21 mouse cellular contexts compared by ENCODE assay signal in genomic region chr5:30624311-30624710, GRCm38 (mm10). TPM values are rescaled to one million over a fixed set of nuclear protein-coding genes. Genes with fewer than 3 reads are reported as not detected.
DNase-seq lines count a peak whose midpoint lies in the region; ATAC-seq and TF ChIP-seq lines count a peak whose summit lies in the region.
"Had no signal": no experiment of that assay in that cellular context is flagged by ENCODE, and none has a peak within 500 bp of the region (broad histone marks: within the 10 kb centered on the region; RNA-seq: fewer than 3 reads in every experiment).

No protein-coding gene starts in this region.

- no peaks in the 10 kb centered on the region for H3K36me3 ChIP-seq in lung, embryonic 14.5 days (ENCODE audit: insufficient read depth)
- no peaks in the 10 kb centered on the region for H3K36me3 ChIP-seq in midbrain, embryonic 11.5 days (ENCODE audit: control insufficient read depth, insufficient read depth, low read length)
- no peaks in the 10 kb centered on the region for H3K36me3 ChIP-seq in midbrain, embryonic 16.5 days (ENCODE audit: control insufficient read depth, insufficient read depth, low read length)
- H3K36me3 ChIP-seq: embryonic facial prominence, embryonic 12.5 days; embryonic facial prominence, embryonic 15.5 days; hindbrain, embryonic 12.5 days; hindbrain, embryonic 15.5 days had no signal

- no peak overlapping the region for H3K9ac ChIP-seq in lung, embryonic 14.5 days
- no peak overlapping the region for H3K9ac ChIP-seq in midbrain, embryonic 11.5 days (ENCODE audit: low read length)
- no peak overlapping the region for H3K9ac ChIP-seq in midbrain, embryonic 16.5 days (ENCODE audit: low read depth, low read length)
- H3K9ac ChIP-seq: embryonic facial prominence, embryonic 12.5 days; embryonic facial prominence, embryonic 15.5 days; hindbrain, embryonic 12.5 days; hindbrain, embryonic 15.5 days had no signal

- peak overlapping the region; percentile 16; the same call in 1 of the 2 replicates for H3K27ac ChIP-seq in lung, embryonic 14.5 days (ENCODE audit: low read depth)
- H3K27ac ChIP-seq in midbrain, embryonic 11.5 days (ENCODE audit: low read depth, low read length) = no peak overlapping the region
- no peak overlapping the region for H3K27ac ChIP-seq in midbrain, embryonic 16.5 days (ENCODE audit: low read length)
- no peak overlapping the region for H3K27ac ChIP-seq in layer of hippocampus, adult 2 months
- H3K27ac ChIP-seq: embryonic facial prominence, embryonic 12.5 days; embryonic facial prominence, embryonic 15.5 days; hindbrain, embryonic 12.5 days; hindbrain, embryonic 15.5 days had no signal

- TF ChIP-seq CTCF in lung, embryonic 14.5 days (IDR thresholded peaks at IDR 0.05; ENCODE audit: low read depth) = no peak
- no peak for TF ChIP-seq CTCF in layer of hippocampus, adult 2 months (conservative IDR thresholded peaks at IDR 0.05)

- no peak overlapping the region for H3K4me2 ChIP-seq in lung, embryonic 14.5 days
- H3K4me2 ChIP-seq in midbrain, embryonic 11.5 days = no peak overlapping the region
- no peak overlapping the region for H3K4me2 ChIP-seq in midbrain, embryonic 16.5 days (ENCODE audit: low read length)
- H3K4me2 ChIP-seq: embryonic facial prominence, embryonic 12.5 days; embryonic facial prominence, embryonic 15.5 days; hindbrain, embryonic 12.5 days; hindbrain, embryonic 15.5 days had no signal

- 41% methylated on average over 1 of the region's 1 CpGs for WGBS in lung, embryonic 14.5 days
- WGBS in midbrain, embryonic 11.5 days = 44% methylated on average over 1 of the region's 1 CpGs
- WGBS in midbrain, embryonic 16.5 days = 44% methylated on average over 1 of the region's 1 CpGs

- H3K9me3 ChIP-seq in lung, embryonic 14.5 days (ENCODE audit: low read depth, low read length) = no peaks in the 10 kb centered on the region
- H3K9me3 ChIP-seq in midbrain, embryonic 11.5 days (ENCODE audit: control insufficient read depth, low read length) = no peaks in the 10 kb centered on the region
- no peaks in the 10 kb centered on the region for H3K9me3 ChIP-seq in midbrain, embryonic 16.5 days (replicated peaks; ENCODE audit: control insufficient read depth, low read length, poor library complexity, severe bottlenecking)
- H3K9me3 ChIP-seq: embryonic facial prominence, embryonic 12.5 days; embryonic facial prominence, embryonic 15.5 days; hindbrain, embryonic 12.5 days; hindbrain, embryonic 15.5 days had no signal

- no peak for ATAC-seq in cerebellum, adult (ENCODE audit: insufficient number of reproducible peaks, low FRiP score, low TSS enrichment)
- ATAC-seq in lung, embryonic 14.5 days (ENCODE audit: insufficient read depth) = no peak
- no peak for ATAC-seq in midbrain, embryonic 11.5 days (ENCODE audit: low FRiP score)
- no peak for ATAC-seq in midbrain, embryonic 16.5 days
- ATAC-seq: CD4-positive, CD25-positive, alpha-beta regulatory T cell, adult 4 months; forebrain, embryonic 14.5 days had no signal

- peaks cover 15% of the 10 kb centered on the region for H3K27me3 ChIP-seq in lung, embryonic 14.5 days (ENCODE audit: insufficient read depth, low read length)
- peaks cover 26% of the 10 kb centered on the region for H3K27me3 ChIP-seq in midbrain, embryonic 11.5 days (ENCODE audit: control insufficient read depth, insufficient read depth, low read length)
- H3K27me3 ChIP-seq in midbrain, embryonic 16.5 days (ENCODE audit: control insufficient read depth, insufficient read depth, low read depth, low read length) = peaks cover 18% of the 10 kb centered on the region

- H3K4me1 ChIP-seq in lung, embryonic 14.5 days (ENCODE audit: insufficient read depth) = peaks cover 20% of the 10 kb centered on the region
- H3K4me1 ChIP-seq in midbrain, embryonic 11.5 days (ENCODE audit: control insufficient read depth, insufficient read depth, low read length) = peaks cover 11% of the 10 kb centered on the region
- H3K4me1 ChIP-seq in midbrain, embryonic 16.5 days (ENCODE audit: control insufficient read depth, insufficient read depth, low read length) = peaks cover 11% of the 10 kb centered on the region

- no peak overlapping the region for H3K4me3 ChIP-seq in lung, embryonic 14.5 days (ENCODE audit: low read depth, low read length)
- no peak overlapping the region for H3K4me3 ChIP-seq in midbrain, embryonic 11.5 days (ENCODE audit: low read depth, low read length)
- H3K4me3 ChIP-seq in midbrain, embryonic 16.5 days (ENCODE audit: low read depth, low read length) = no peak overlapping the region
- H3K4me3 ChIP-seq in layer of hippocampus, adult 2 months = no peak overlapping the region
- H3K4me3 ChIP-seq: embryonic facial prominence, embryonic 12.5 days; embryonic facial prominence, embryonic 15.5 days; hindbrain, embryonic 12.5 days; hindbrain, embryonic 15.5 days had no signal

- peak; percentile 9 for DNase-seq in cerebellum, adult 9-10 months
- DNase-seq in lung, embryonic 14.5 days = no peak
- no peak for DNase-seq in lung, postnatal 14 days
- peak; percentile 79 for DNase-seq in midbrain, embryonic 11.5 days (ENCODE audit: low spot score, missing footprints)
- DNase-seq in layer of hippocampus, adult 2 months (ENCODE audit: low spot score in 2 of 2) = no peak
- DNase-seq: adrenal gland, postnatal 25 days; cerebellum, adult 11 months; cerebellum, postnatal 14 days; gastrocnemius, postnatal 25 days; heart, adult 18-20 months had no signal

RNA-seq across cellular contexts. Expression of gene Slc35f6, which starts 23.4 kb away (rescaled TPM):
- polyA plus RNA-seq in lung, embryonic 14.5 days (2014; fragmentation: Nextera tagmentation; extraction: Ambion mirVana) = 27.6 and 29.5 TPM in 2 replicates
- 22.6 and 28.4 TPM in 2 replicates for polyA plus RNA-seq in midbrain, embryonic 11.5 days (2014; fragmentation: Nextera tagmentation; extraction: Ambion mirVana)
- polyA plus RNA-seq in midbrain, embryonic 16.5 days (2015; fragmentation: Nextera tagmentation; extraction: Ambion mirVana) = 32.3 and 33.0 TPM in 2 replicates
- 10 to 100 TPM; 39.2 to 39.9 TPM for total RNA-seq in layer of hippocampus, adult 2 months (2021)

RNA-seq across cellular contexts. Expression of gene Kcnk3, which starts 36.3 kb away (rescaled TPM):
- polyA plus RNA-seq in lung, embryonic 14.5 days (2014; fragmentation: Nextera tagmentation; extraction: Ambion mirVana) = 29.9 and 30.3 TPM in 2 replicates
- 0.27 and 0.50 TPM in 2 replicates for polyA plus RNA-seq in midbrain, embryonic 11.5 days (2014; fragmentation: Nextera tagmentation; extraction: Ambion mirVana)
- polyA plus RNA-seq in midbrain, embryonic 16.5 days (2015; fragmentation: Nextera tagmentation; extraction: Ambion mirVana) = 6.1 and 6.6 TPM in 2 replicates
- 10 to 100 TPM in 1 of 2 experiments, 1 to 10 TPM in 1; 9.7 to 11.3 TPM for total RNA-seq in layer of hippocampus, adult 2 months (2021)
- total RNA-seq: common myeloid progenitor, adult 5-6 weeks; MEL had no signal
- polyA plus RNA-seq: C2C12 had no signal

RNA-seq across cellular contexts. Expression of gene Cenpa, which starts 42.3 kb away (rescaled TPM):
- polyA plus RNA-seq in lung, embryonic 14.5 days (2014; fragmentation: Nextera tagmentation; extraction: Ambion mirVana) = 416 and 454 TPM in 2 replicates
- polyA plus RNA-seq in midbrain, embryonic 11.5 days (2014; fragmentation: Nextera tagmentation; extraction: Ambion mirVana) = 398 and 399 TPM in 2 replicates
- 22.6 and 30.5 TPM in 2 replicates for polyA plus RNA-seq in midbrain, embryonic 16.5 days (2015; fragmentation: Nextera tagmentation; extraction: Ambion mirVana)
- total RNA-seq in layer of hippocampus, adult 2 months (2021) = 1 to 10 TPM; 3.7 to 7.1 TPM

Comparison
In these comparisons a context has a peak if more than half of its experiments do, and no peak if none do; other contexts are left out.
1. RNA of gene Cenpa, which starts 42.3 kb away (polyA plus RNA-seq): 416 to 454 TPM in lung, embryonic 14.5 days and 398 to 399 TPM in midbrain, embryonic 11.5 days; 22.6 to 30.5 TPM in midbrain, embryonic 16.5 days; every median in the first group is over 10 times any median in the second.
2. DNase-seq: peak in cerebellum, adult 9-10 months (single experiment) and midbrain, embryonic 11.5 days (single experiment); none in lung, embryonic 14.5 days (single experiment), lung, postnatal 14 days (single experiment) and layer of hippocampus, adult 2 months (0 of 2).